14 mouse cellular contexts compared by ENCODE assay signal in the genomic region with DNA sequence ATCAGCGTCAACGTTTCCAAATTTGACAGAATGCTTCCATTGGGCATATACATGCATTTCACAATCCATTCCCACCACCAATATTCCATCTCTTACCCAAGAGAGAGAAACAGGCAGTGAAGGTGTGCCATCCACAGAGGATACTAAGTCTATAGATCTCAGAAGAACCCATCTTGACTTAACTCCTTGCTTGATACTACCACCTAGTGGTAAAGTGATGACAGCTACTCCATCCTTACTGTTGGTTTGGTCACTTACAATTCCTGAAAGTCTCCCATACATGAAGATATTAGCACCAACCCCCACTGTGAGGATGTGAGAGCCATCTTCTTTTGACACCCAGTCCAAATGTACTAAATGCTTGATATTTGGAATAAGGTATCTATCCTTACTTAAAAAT.
DNase-seq lines count a peak whose midpoint lies in the region; ATAC-seq and TF ChIP-seq lines count a peak whose summit lies in the region.
"Had no signal": no experiment of that assay in that cellular context is flagged by ENCODE, and none has a peak within 500 bp of the region (broad histone marks: within the 10 kb centered on the region; RNA-seq: fewer than 3 reads in every experiment).

No protein-coding gene starts in this region.

- no peak overlapping the region for H3K27ac ChIP-seq in gastrocnemius, adult 2 months
- no peak overlapping the region for H3K27ac ChIP-seq in lung, embryonic 14.5 days (ENCODE audit: low read depth)
- H3K27ac ChIP-seq in kidney, embryonic 16.5 days (ENCODE audit: low read length): no peak overlapping the region
- H3K27ac ChIP-seq: midbrain, embryonic 10.5 days; neural tube, embryonic 12.5 days had no signal

- peak; percentile 40 for TF ChIP-seq CTCF in gastrocnemius, adult 2 months (IDR thresholded peaks at IDR 0.05)
- peak; percentile 57 for TF ChIP-seq CTCF in lung, embryonic 14.5 days (IDR thresholded peaks at IDR 0.05; ENCODE audit: low read depth)

- no peak for DNase-seq in gastrocnemius, adult 2 months
- no peak for DNase-seq in gastrocnemius, postnatal 10 days
- peak; percentile 40 for DNase-seq in lung, embryonic 14.5 days
- no peak for DNase-seq in lung, postnatal 14 days
- peak; percentile 48 for DNase-seq in ZHBTc4 (ENCODE audit: low read depth, low spot score)
- peak; percentile 18 for DNase-seq in retina, postnatal 1 day
- DNase-seq in right cerebral cortex, postnatal 10 days (ENCODE audit: low spot score in 2 of 2): no peak
- DNase-seq: heart, postnatal 36 days; kidney, adult 18-20 months; left cerebral cortex, postnatal 4 days; lung, adult 18-20 months had no signal

- no peak overlapping the region for H3K4me3 ChIP-seq in gastrocnemius, adult 2 months
- H3K4me3 ChIP-seq in lung, embryonic 14.5 days (ENCODE audit: low read depth, low read length): no peak overlapping the region
- H3K4me3 ChIP-seq in kidney, embryonic 16.5 days (ENCODE audit: low read length): no peak overlapping the region
- H3K4me3 ChIP-seq: midbrain, embryonic 10.5 days; neural tube, embryonic 12.5 days had no signal

- no peaks in the 10 kb centered on the region for H3K36me3 ChIP-seq in lung, embryonic 14.5 days (ENCODE audit: insufficient read depth)
- H3K36me3 ChIP-seq in kidney, embryonic 16.5 days (ENCODE audit: insufficient read depth, low read length): no peaks in the 10 kb centered on the region
- H3K36me3 ChIP-seq: midbrain, embryonic 10.5 days; neural tube, embryonic 12.5 days had no signal

- H3K9ac ChIP-seq in lung, embryonic 14.5 days: no peak overlapping the region
- no peak overlapping the region for H3K9ac ChIP-seq in kidney, embryonic 16.5 days (replicated peaks; ENCODE audit: low read length)
- H3K9ac ChIP-seq: neural tube, embryonic 12.5 days had no signal

- intact Hi-C loops in gastrocnemius, adult 2 months (cut with DNase I): no loop called here

- no peaks in the 10 kb centered on the region for H3K9me3 ChIP-seq in lung, embryonic 14.5 days (ENCODE audit: low read depth, low read length)
- 0 out of 2 replicates have a peak, but pooled peaks cover 3% of the 10 kb centered on the region for H3K9me3 ChIP-seq in kidney, embryonic 16.5 days (ENCODE audit: low read length)
- H3K9me3 ChIP-seq: midbrain, embryonic 10.5 days; neural tube, embryonic 12.5 days had no signal

- no peaks in the 10 kb centered on the region for H3K4me1 ChIP-seq in lung, embryonic 14.5 days (ENCODE audit: insufficient read depth)
- no peaks in the 10 kb centered on the region for H3K4me1 ChIP-seq in kidney, embryonic 16.5 days (ENCODE audit: insufficient read depth, low read length)
- H3K4me1 ChIP-seq: midbrain, embryonic 10.5 days; neural tube, embryonic 12.5 days had no signal

- no peak for ATAC-seq in lung, embryonic 14.5 days (ENCODE audit: insufficient read depth)
- no peak for ATAC-seq in kidney, embryonic 16.5 days (ENCODE audit: low FRiP score, low TSS enrichment)

- no peaks in the 10 kb centered on the region for H3K27me3 ChIP-seq in lung, embryonic 14.5 days (ENCODE audit: insufficient read depth, low read length)
- H3K27me3 ChIP-seq in kidney, embryonic 16.5 days (ENCODE audit: insufficient read depth, low read length): no peaks in the 10 kb centered on the region
- H3K27me3 ChIP-seq: neural tube, embryonic 12.5 days had no signal

- WGBS in lung, embryonic 14.5 days: 90% methylated on average over 2 of the region's 2 CpGs
- 93% methylated on average over 2 of the region's 2 CpGs for WGBS in kidney, embryonic 16.5 days

- no peak overlapping the region for H3K4me2 ChIP-seq in lung, embryonic 14.5 days
- no peak overlapping the region for H3K4me2 ChIP-seq in kidney, embryonic 16.5 days (replicated peaks; ENCODE audit: low read depth, low read length)
- H3K4me2 ChIP-seq: neural tube, embryonic 12.5 days had no signal

Comparison
In these comparisons a context has a peak if more than half of its experiments do, and no peak if none do; other contexts are left out.
1. DNase-seq: peak in lung, embryonic 14.5 days (single experiment), ZHBTc4 (single experiment) and retina, postnatal 1 day (single experiment); none in gastrocnemius, adult 2 months (single experiment), gastrocnemius, postnatal 10 days (single experiment), lung, postnatal 14 days (single experiment) and right cerebral cortex, postnatal 10 days (0 of 2).